Mouse (Mus musculus): ENCODE results near the gene Arl6ip4. TPM values are rescaled to one million over a fixed set of nuclear protein-coding genes. Genes with fewer than 3 reads are reported as not detected.

Arl6ip4 gene
- polyA plus RNA-seq (2016; fragmentation: Nextera tagmentation; extraction: Ambion mirVana): 139 and 150 TPM in 2 replicates

- Histone ChIP-seq H3K4me1 (peaks cover 51% of the 10 kb centered on the region), H3K27ac (peak within 1 kb of the TSS; percentile 90), H3K9me3 (replicated peaks) (no peaks in the 10 kb centered on the region), H3K4me3 (peak within 1 kb of the TSS; percentile 90), H3K27me3 (ENCODE audit: low read depth, poor library complexity, severe bottlenecking) (no peaks in the 10 kb centered on the region), H3K36me3 (peaks cover 55% of the 10 kb centered on the region)
- peak; percentile 88 for DNase-seq (ENCODE audit: low spot score)
- 2% methylated on average over 64 of the region's 64 CpGs for WGBS
Observed at GRCm38 (mm10) chr5:124115990-124116845, at the start of gene Arl6ip4. TSS of gene Arl6ip4 (plus strand) at chr5:124116089.

- Histone ChIP-seq H3K9me3 (replicated peaks) (no peaks in the 10 kb centered on the region), H3K27ac (no peak overlapping the region), H3K4me1 (peaks cover 20% of the 10 kb centered on the region), H3K36me3 (no peaks in the 10 kb centered on the region), H3K4me3 (no peak overlapping the region), H3K27me3 (ENCODE audit: low read depth, poor library complexity, severe bottlenecking) (no peaks in the 10 kb centered on the region)
- no peak for DNase-seq (ENCODE audit: low spot score)
- WGBS: 86% methylated on average over 3 of the region's 3 CpGs
Observed at GRCm38 (mm10) chr5:124069657-124070056, 46.2 kb upstream of the Arl6ip4 start.

- Histone ChIP-seq H3K9me3 (replicated peaks) (no peaks in the 10 kb centered on the region), H3K4me1 (peaks cover 52% of the 10 kb centered on the region), H3K27ac (peak overlapping the region; percentile 14; the same call in 1 of the 2 replicates), H3K36me3 (no peaks in the 10 kb centered on the region), H3K27me3 (ENCODE audit: low read depth, poor library complexity, severe bottlenecking) (no peaks in the 10 kb centered on the region), H3K4me3 (no peak overlapping the region)
- DNase-seq (ENCODE audit: low spot score): no peak
- WGBS: 41% methylated on average over 9 of the region's 9 CpGs
Observed at GRCm38 (mm10) chr5:124073682-124074081, 42.2 kb upstream of the Arl6ip4 start.

GRCm38 (mm10) chr5:124074845-124075307 lies 41.0 kb upstream of the Arl6ip4 start:
- H3K27ac ChIP-seq: no peak overlapping the region
- DNase-seq (ENCODE audit: low spot score): no peak

GRCm38 (mm10) chr5:124075716-124076115 lies 40.2 kb upstream of the Arl6ip4 start:
- Histone ChIP-seq H3K27ac (no peak overlapping the region; the same call in 1 of the 2 replicates), H3K9me3 (replicated peaks) (no peaks in the 10 kb centered on the region), H3K4me1 (peaks cover 59% of the 10 kb centered on the region), H3K27me3 (ENCODE audit: low read depth, poor library complexity, severe bottlenecking) (no peaks in the 10 kb centered on the region), H3K36me3 (no peaks in the 10 kb centered on the region), H3K4me3 (no peak overlapping the region)
- 66% methylated on average over 9 of the region's 9 CpGs for WGBS
- no peak for DNase-seq (ENCODE audit: low spot score)

More at GRCm38 (mm10) chr5:124074845-124075307, 41.0 kb upstream of the Arl6ip4 start:
- no peaks in the 10 kb centered on the region for H3K36me3 ChIP-seq
- H3K4me1 ChIP-seq: peaks cover 59% of the 10 kb centered on the region
- WGBS: 51% methylated on average over 10 of the region's 10 CpGs
- H3K9me3 ChIP-seq (replicated peaks): no peaks in the 10 kb centered on the region
- H3K4me3 ChIP-seq: no peak overlapping the region
- no peaks in the 10 kb centered on the region for H3K27me3 ChIP-seq (ENCODE audit: low read depth, poor library complexity, severe bottlenecking)

- no peak overlapping the region; the same call in 1 of the 2 replicates for H3K27ac ChIP-seq
- peaks cover 59% of the 10 kb centered on the region for H3K4me1 ChIP-seq
Observed at GRCm38 (mm10) chr5:124076559-124076958, 39.3 kb upstream of the Arl6ip4 start.

GRCm38 (mm10) chr5:124077241-124077640 lies 38.6 kb upstream of the Arl6ip4 start:
- Histone ChIP-seq H3K27ac (no peak overlapping the region), H3K27me3 (ENCODE audit: low read depth, poor library complexity, severe bottlenecking) (no peaks in the 10 kb centered on the region), H3K36me3 (no peaks in the 10 kb centered on the region), H3K4me3 (no peak overlapping the region), H3K4me1 (peaks cover 52% of the 10 kb centered on the region), H3K9me3 (replicated peaks) (no peaks in the 10 kb centered on the region)
- 78% methylated on average over 13 of the region's 13 CpGs for WGBS
- DNase-seq (ENCODE audit: low spot score): no peak

More at GRCm38 (mm10) chr5:124076559-124076958, 39.3 kb upstream of the Arl6ip4 start:
- no peak for DNase-seq (ENCODE audit: low spot score)
- no peaks in the 10 kb centered on the region for H3K36me3 ChIP-seq
- WGBS: 48% methylated on average over 9 of the region's 9 CpGs
- no peak overlapping the region for H3K4me3 ChIP-seq
- H3K9me3 ChIP-seq (replicated peaks): no peaks in the 10 kb centered on the region
- H3K27me3 ChIP-seq (ENCODE audit: low read depth, poor library complexity, severe bottlenecking): no peaks in the 10 kb centered on the region

GRCm38 (mm10) chr5:124077856-124078460 lies 37.9 kb upstream of the Arl6ip4 start:
- Histone ChIP-seq H3K4me3 (no peak overlapping the region), H3K27ac (no peak overlapping the region), H3K27me3 (ENCODE audit: low read depth, poor library complexity, severe bottlenecking) (no peaks in the 10 kb centered on the region), H3K4me1 (peaks cover 50% of the 10 kb centered on the region), H3K9me3 (replicated peaks) (no peaks in the 10 kb centered on the region), H3K36me3 (no peaks in the 10 kb centered on the region)
- DNase-seq (ENCODE audit: low spot score): no peak
- WGBS: 60% methylated on average over 6 of the region's 6 CpGs

GRCm38 (mm10) chr5:124078794-124079416 lies 37.0 kb upstream of the Arl6ip4 start:
- no peak overlapping the region for H3K4me3 ChIP-seq
- H3K27me3 ChIP-seq (ENCODE audit: low read depth, poor library complexity, severe bottlenecking): no peaks in the 10 kb centered on the region
- no peaks in the 10 kb centered on the region for H3K9me3 ChIP-seq (replicated peaks)
- DNase-seq (ENCODE audit: low spot score): no peak
- 52% methylated on average over 9 of the region's 9 CpGs for WGBS
- no peaks in the 10 kb centered on the region for H3K36me3 ChIP-seq
- H3K27ac ChIP-seq: peak overlapping the region; percentile 48; the same call in 1 of the 2 replicates
- H3K4me1 ChIP-seq: peaks cover 44% of the 10 kb centered on the region

- no peak overlapping the region for H3K4me3 ChIP-seq
- peaks cover 37% of the 10 kb centered on the region for H3K4me1 ChIP-seq
- DNase-seq (ENCODE audit: low spot score): no peak
- H3K27me3 ChIP-seq (ENCODE audit: low read depth, poor library complexity, severe bottlenecking): no peaks in the 10 kb centered on the region
- H3K9me3 ChIP-seq (replicated peaks): no peaks in the 10 kb centered on the region
- no peak overlapping the region for H3K27ac ChIP-seq
- WGBS: 94% methylated on average over 17 of the region's 17 CpGs
- no peaks in the 10 kb centered on the region for H3K36me3 ChIP-seq
Observed at GRCm38 (mm10) chr5:124079880-124080279, 36.0 kb upstream of the Arl6ip4 start.

GRCm38 (mm10) chr5:124082447-124082846 lies 33.4 kb upstream of the Arl6ip4 start:
- Histone ChIP-seq H3K4me3 (no peak overlapping the region), H3K27me3 (ENCODE audit: low read depth, poor library complexity, severe bottlenecking) (no peaks in the 10 kb centered on the region), H3K36me3 (no peaks in the 10 kb centered on the region), H3K27ac (no peak overlapping the region), H3K4me1 (peaks cover 18% of the 10 kb centered on the region; the same call in 1 of the 2 replicates), H3K9me3 (replicated peaks) (no peaks in the 10 kb centered on the region)
- DNase-seq (ENCODE audit: low spot score): no peak
- WGBS: 86% methylated on average over 10 of the region's 10 CpGs

GRCm38 (mm10) chr5:124082941-124083688 lies 32.8 kb upstream of the Arl6ip4 start:
- DNase-seq (ENCODE audit: low spot score): no peak
- no peak overlapping the region for H3K4me3 ChIP-seq
- H3K4me1 ChIP-seq: peaks cover 12% of the 10 kb centered on the region; the same call in 1 of the 2 replicates
- no peaks in the 10 kb centered on the region for H3K27me3 ChIP-seq (ENCODE audit: low read depth, poor library complexity, severe bottlenecking)
- no peak overlapping the region for H3K27ac ChIP-seq
- H3K36me3 ChIP-seq: no peaks in the 10 kb centered on the region
- no peaks in the 10 kb centered on the region for H3K9me3 ChIP-seq (replicated peaks)
- WGBS: 88% methylated on average over 17 of the region's 17 CpGs
